8 mouse cellular contexts compared by ENCODE assay signal in genomic region chr9:7714062-7714907, GRCm38 (mm10). TPM values are rescaled to one million over a fixed set of nuclear protein-coding genes. Genes with fewer than 3 reads are reported as not detected.
A peak's percentile ranks its signal among the peaks of the same experiment; 100 is the strongest.
DNase-seq lines count a peak whose midpoint lies in the region; ATAC-seq lines count a peak whose summit lies in the region.
"Had no signal": no experiment of that assay in that cellular context is flagged by ENCODE, and none has a peak within 500 bp of the region (broad histone marks: within the 10 kb centered on the region; RNA-seq: fewer than 3 reads in every experiment).

No protein-coding gene starts in this region.

- peak; percentile 90 for ATAC-seq in CD4-positive, CD25-positive, alpha-beta regulatory T cell, adult 4 months

- intact Hi-C loops in heart, postnatal 36 days (cut with DNase I): loop anchor here (1.0 to 10.0 kb wide), 6 partner anchors 111 to 495 kb away; no protein-coding TSS in a partner anchor

- 29% methylated on average over 4 of the region's 4 CpGs for WGBS in large intestine, adult 2 months

- peak; percentile 48 for DNase-seq in MN1 (ENCODE audit: low spot score)
- DNase-seq in cerebellum, postnatal 36 days: peak; percentile 5 to 49
- peak; percentile 29 to 53 for DNase-seq in heart, postnatal 36 days
- peak; percentile 25 for DNase-seq in large intestine, adult 2 months (ENCODE audit: low read depth, low spot score)
- peak; percentile 72 for DNase-seq in lung, postnatal 36 days
- peak; percentile 39 to 43 for DNase-seq in right cerebral cortex, postnatal 10 days (ENCODE audit: low spot score in 2 of 2)

RNA-seq across cellular contexts. Expression of gene Mmp7, which starts 22.4 kb away (rescaled TPM):
- not detected for polyA plus RNA-seq in CD4-positive, CD25-positive, alpha-beta regulatory T cell, adult 4 months (2017; shearing (Covaris generic))
- total RNA-seq in heart, postnatal 36 days (2021): not detected
- polyA plus RNA-seq in large intestine, adult 2 months (2012; rRNA removed): 236 and 484 TPM in 2 replicates
- polyA plus RNA-seq: heart, embryonic 16.5 days had no signal

RNA-seq across cellular contexts. Expression of gene Tmem123, which starts 49.6 kb away (rescaled TPM):
- polyA plus RNA-seq in CD4-positive, CD25-positive, alpha-beta regulatory T cell, adult 4 months (2017; shearing (Covaris generic)): 100 to 1,000 TPM in 1 of 2 experiments, 10 to 100 TPM in 1; 84.8 to 104 TPM
- 10 to 100 TPM; 37.2 to 40.4 TPM for total RNA-seq in heart, postnatal 36 days (2021)
- polyA plus RNA-seq in large intestine, adult 2 months (2012; rRNA removed): 19.3 and 26.6 TPM in 2 replicates

Comparison
In these comparisons a context has a peak if more than half of its experiments do, and no peak if none do; other contexts are left out.
1. Peak in every context shown above with its lines: DNase-seq and ATAC-seq.
2. RNA of gene Mmp7, which starts 22.4 kb away (polyA plus RNA-seq): 236 to 484 TPM in large intestine, adult 2 months; not detected in CD4-positive, CD25-positive, alpha-beta regulatory T cell, adult 4 months; every median in the first group is over 100 times any median in the second.